Mouse (Mus musculus) common myeloid progenitor, adult 5-6 weeks (primary cell): ENCODE results near the gene Rnf41. TPM values are rescaled to one million over a fixed set of nuclear protein-coding genes. Genes with fewer than 3 reads are reported as not detected.

ENCODE experiments used
- ATAC-seq: replicated peaks from 2 replicates; pipeline ENCODE4 v1.8.0; 2016; ENCODE audit warnings: low read depth, mild to moderate bottlenecking, moderate TSS enrichment, inconsistent platforms; ENCODE audit not compliant: poor library complexity, severe bottlenecking
- total RNA-seq: library from RNA; stranded (forward); fragments of 200-1000, 187-1606 nt; gene quantifications from 2 replicates; pipeline ENCODE4 v1.2.3, GENCODE M21; 2017

Rnf41 gene
- total RNA-seq, 1 experiment from 2014 or later, result 13.5 TPM

DNA sequence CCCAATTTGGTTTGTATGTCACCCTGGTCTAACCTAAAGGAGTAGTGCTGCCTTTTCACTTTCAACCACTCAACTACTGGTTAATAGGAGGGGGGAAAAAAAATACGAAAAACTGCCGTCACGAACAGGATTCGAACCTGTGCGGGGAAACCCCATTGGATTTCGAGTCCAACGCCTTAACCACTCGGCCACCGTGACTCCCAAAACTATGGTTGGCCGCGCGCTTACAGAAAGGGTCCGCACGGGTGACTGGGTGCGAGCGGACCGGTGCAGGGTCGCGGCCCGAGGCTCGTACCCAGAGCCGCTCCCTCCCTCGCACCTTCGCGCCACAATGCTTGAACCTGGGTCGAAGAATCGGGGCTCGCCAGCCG is 46.9 kb downstream of the Rnf41 start:
- peak; percentile 57 for ATAC-seq

DNA sequence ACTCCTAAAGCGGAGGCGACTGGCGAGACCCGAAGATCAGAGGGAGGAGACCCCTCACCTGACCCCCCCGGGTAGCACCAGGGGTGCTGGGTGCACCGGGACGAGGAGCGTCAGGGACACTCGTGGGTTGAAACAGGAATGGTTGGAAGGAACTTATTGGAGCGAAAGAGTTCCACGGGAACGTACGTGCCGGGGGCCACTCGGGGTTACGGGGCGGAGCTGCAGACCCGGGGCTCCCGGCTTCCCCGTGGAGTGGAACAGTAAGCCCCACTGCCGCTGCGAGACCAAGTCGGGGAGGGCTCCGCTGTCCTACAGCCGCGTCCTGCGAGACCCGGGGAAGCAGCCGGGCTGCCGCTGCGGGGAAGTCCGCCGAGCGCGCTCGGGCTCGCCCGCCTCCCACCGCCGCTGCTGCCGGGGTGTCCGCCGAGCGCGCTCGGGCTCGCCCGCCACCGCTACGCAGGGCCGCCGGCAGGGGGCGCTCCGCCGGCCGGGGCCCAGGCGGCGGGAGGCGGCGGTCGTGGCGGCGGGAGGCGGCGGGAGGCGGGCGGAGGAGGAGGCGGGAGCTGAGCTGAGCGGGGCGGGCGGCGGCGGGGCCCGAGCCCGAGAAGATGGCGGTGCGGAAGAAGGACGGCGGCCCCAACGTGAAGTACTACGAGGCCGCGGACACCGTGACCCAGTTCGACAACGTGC is 47.4 kb downstream of the Rnf41 start, which contains the start of gene Smarcc2:
Smarcc2 (plus strand) TSS at position 530 of the 690 bp plus-strand sequence.
- ATAC-seq, result peak; percentile 50

DNA sequence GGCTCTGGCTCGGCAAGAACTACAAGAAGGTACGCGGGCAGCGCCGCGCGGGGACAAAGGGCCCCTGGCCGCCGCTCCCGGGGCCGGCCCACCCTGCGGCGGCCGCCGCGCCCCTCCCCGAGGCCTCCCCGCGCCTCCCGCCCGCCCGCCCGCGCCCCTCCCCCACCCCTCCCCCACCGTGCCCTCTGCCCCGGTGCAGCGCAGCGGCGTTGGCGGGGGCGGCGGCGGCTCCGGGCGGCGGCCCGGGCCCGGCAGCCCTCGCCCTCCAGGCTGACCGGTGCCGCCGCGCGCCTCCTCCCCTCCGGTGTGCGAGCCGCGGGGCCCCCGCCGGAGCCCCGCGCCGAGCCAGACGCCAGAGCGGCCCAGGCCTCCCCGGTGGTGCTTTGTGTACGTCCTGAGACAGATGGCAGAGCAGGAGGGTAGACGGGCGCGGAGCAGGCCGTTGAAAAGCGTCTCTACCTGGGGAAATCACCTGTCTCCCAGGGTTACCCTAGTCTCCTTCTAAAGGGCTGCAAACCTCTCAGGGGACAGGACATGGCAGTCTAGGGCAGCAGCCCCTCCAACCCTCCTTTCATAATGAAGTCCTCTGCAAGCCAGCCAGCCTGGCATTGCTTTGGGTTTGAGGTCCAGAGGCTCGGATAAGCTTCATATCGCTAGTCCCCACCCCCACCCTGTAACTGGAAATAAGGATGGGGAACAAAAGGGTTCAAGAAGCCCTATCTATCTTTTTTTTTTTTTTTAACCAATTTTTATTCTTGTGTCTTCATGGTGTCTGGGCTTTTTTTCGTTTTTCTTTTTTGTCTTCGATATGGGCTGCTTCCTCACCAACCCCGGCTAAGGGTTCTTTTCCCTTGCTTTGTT is 48.2 kb downstream of the Rnf41 start:
- ATAC-seq, result peak; percentile 23; the same call in 1 of the 2 replicates

DNA sequence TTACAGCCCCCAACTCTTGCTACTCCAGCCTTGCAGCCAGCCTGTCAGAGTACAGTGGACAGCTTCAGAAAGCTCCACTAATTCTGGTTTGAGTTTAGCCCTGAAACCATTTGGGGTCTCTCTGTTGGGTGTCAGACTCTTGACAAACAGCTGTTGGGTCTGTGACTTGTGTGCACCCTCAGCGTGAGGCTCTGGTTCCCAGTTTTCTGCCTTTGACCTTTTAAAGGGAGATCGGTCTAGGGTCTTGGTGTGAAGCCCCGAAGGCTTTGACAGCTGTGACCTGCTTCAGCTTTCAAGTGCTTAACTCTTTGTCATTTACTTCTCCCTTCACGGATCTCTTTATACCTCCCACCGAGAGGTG is 48.8 kb downstream of the Rnf41 start:
- ATAC-seq, result no peak

DNA sequence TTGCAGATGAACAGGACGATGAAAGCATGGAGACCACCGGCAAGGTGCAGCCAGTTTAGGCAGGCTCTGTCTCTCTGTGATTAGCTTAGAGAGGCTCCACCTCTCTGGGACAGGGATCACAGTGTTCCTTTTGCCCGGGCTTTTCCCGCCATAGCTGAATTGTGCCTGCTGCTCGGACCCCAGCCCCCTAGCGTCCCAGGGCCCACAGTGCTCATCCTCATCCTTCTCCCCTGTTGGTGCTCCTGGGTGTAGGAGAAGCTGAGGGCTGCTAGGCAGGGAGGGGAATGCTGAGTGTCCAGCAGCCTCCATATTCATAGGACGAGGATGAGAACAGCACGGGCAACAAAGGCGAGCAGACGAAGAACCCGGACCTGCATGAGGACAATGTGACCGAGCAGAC is 62.9 kb downstream of the Rnf41 start:
- no peak for ATAC-seq

DNA sequence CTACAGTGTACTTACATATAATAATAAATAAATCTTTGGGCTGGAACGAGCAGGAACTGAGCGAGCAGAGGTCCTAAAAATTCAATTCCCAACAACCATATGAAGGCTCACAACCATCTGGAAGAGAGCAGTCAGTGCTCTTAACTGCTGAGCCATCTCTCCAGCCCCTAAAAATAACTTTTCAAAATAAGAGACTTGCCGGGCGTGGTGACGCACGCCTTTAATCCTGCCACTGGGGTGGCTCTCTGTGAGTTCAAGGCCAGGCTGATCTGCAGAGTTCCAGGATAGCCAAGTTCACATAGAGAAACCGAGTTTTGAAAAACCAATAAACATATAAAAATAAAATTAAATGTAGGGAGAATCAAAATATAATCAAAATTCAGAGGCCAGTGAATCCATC is 74.9 kb downstream of the Rnf41 start:
- no peak for ATAC-seq

DNA sequence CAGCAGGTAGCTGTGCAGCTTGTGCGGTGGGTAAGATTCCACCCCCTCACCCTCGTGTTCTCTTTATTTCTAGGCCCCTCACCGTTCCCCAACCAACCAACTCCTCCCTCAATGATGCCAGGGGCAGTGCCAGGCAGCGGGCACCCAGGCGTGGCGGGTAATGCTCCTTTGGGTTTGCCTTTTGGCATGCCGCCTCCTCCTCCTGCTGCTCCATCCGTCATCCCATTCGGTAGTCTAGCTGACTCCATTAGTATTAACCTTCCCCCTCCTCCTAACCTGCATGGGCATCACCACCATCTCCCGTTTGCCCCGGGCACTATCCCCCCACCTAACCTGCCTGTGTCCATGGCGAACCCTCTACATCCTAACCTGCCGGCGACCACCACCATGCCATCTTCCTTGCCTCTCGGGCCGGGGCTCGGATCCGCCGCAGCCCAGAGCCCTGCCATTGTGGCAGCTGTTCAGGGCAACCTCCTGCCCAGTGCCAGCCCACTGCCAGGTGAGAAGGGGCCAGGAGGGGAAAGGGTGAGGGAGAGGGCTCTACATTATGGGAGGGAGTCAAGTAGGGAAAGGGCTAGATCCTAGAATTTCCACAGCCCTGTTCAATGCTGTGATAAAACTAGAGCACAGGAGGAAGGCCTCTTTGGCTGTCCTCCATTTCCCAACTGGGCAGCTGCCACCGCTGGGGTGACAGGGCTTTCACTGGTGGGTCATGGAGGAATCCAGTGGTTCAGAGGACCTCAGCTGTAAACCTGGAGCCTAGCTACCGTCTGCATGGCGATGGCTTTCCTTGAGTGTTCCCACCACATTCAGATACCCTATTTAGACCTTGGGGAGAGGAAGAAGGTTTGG is 76.6 kb downstream of the Rnf41 start:
- no peak for ATAC-seq

DNA sequence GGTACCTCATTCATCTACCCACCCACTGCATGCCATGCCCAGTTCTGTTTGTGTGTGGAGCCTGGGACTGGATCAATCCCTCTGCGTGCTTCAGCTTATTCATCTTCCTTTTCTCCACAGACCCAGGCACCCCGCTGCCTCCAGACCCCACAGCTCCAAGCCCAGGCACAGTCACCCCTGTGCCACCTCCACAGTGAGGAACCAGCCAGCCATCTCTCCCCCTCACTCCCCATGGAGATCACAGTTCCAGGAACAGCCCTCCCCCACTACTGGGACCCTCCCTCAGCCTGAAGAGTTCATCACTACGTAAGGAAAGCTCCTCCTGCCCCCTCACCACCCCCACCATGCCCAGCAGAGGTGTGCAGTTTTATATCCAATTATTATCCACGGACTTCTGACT is 77.3 kb downstream of the Rnf41 start:
- ATAC-seq, result no peak

DNA sequence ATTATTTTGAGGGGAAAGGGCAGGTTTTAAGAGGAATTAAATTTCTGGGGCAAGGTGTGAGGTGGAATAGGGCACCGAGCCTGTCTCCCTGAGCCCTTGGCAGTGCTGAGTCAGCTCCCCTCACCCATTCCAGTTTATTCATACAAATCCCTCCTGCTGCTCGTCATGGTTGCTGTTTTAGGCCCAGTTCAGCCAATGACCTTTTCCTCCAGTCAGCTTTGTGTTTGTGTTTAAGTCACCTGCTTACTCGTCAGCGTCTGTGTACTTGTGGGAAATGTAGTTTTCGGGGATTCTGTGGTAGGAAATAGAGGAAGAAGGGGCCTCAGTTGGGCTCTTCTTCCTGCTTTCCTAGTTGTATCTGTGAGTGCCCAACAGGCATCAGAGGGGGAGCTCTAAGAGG is 77.9 kb downstream of the Rnf41 start:
- ATAC-seq, result no peak

DNA sequence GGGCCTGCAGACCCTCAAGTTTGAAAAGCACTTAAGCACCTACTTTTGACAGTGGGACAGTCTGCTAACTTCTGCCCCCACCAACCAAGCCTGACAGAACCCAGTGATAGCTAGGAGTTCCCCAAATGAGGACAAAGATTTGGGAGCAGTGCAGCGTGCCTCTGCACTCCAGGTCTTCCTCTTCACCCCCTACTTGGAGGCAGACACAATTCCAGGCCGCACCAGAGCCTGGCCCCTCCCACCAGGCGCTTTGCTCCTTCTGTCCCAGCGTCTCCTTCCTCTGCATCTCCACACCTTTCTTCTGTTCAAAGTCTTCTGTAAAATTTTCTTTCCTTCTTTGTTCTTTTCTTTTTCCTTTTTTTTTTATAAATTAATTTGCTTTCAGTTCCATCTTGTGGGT is 78.3 kb downstream of the Rnf41 start:
- no peak for ATAC-seq

DNA sequence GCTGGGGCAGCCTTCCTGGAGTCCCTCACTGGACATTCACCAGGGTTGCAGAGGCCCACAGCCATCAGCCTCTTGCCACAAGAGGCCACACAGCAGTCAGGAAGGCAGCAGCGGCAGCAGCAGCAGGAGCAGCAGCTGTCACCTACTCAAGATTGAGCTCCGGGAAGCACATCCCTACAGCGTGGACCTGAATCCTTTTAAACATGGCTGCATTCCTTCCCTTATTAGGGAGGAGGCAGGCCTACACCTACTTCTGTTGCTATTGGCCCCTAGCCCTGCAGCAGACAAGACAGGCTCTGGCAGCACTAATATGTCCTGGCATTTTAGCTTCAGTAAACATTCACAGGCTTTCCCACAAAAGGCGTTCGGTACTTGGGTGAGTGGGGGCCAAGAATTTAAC is 78.8 kb downstream of the Rnf41 start:
- no peak for ATAC-seq

DNA sequence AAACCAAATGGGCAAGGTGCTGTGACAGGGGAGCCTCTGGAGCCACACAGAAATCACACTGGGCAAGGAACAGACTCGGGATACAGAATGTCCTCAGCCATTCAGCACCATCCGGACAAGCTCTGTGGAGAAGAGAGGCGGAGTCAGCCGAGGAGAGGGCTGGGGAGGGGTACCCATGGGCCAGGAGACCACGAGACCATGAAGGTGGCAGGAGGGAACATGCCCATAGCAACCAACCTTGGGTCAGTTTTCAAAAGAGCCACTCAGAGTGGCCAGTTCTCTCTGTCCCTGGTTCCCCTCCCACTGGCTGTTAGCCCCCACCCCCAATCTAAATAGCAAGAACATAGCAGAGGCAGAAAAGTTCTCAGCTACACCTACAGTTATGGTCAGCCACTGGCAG is 79.5 kb downstream of the Rnf41 start:
- no peak for ATAC-seq

Other genes with a start within 250 kb of the Rnf41 start
- 4.7 and 8.7 TPM in 2 replicates for gene Rbms2, start 231.4 kb upstream of the Rnf41 start, total RNA-seq
- 4.3 and 5.8 TPM in 2 replicates for gene Gls2, start 217.2 kb upstream of the Rnf41 start, total RNA-seq
- gene Spryd4, start 199.8 kb upstream of the Rnf41 start, total RNA-seq, result 18.1 and 24.8 TPM in 2 replicates
- 1.2 TPM in 1 of 2 replicates, not detected in the other for gene Mip, start 185.8 kb upstream of the Rnf41 start, total RNA-seq
- gene Timeless, start 179.6 kb upstream of the Rnf41 start, total RNA-seq, result 98.6 and 102 TPM in 2 replicates
- 0.46 TPM in 1 of 2 replicates, not detected in the other for gene Apon, start 157.6 kb upstream of the Rnf41 start, total RNA-seq
- not detected in 2 replicates for gene Apof, start 143.0 kb upstream of the Rnf41 start, total RNA-seq
- gene Stat2, start 141.1 kb upstream of the Rnf41 start, total RNA-seq, result 9.0 and 11.0 TPM in 2 replicates
- gene Il23a, start 112.9 kb upstream of the Rnf41 start, total RNA-seq, result 0.05 TPM in 1 of 2 replicates, not detected in the other
- gene Pan2, start 108.3 kb upstream of the Rnf41 start, total RNA-seq, result 12.8 and 13.7 TPM in 2 replicates
- gene Cnpy2, start 89.2 kb upstream of the Rnf41 start, total RNA-seq, result 94.4 and 114 TPM in 2 replicates
- 100 and 116 TPM in 2 replicates for gene Cs, start 73.9 kb upstream of the Rnf41 start, total RNA-seq
- gene Coq10a, start 42.7 kb upstream of the Rnf41 start, total RNA-seq, result 6.4 and 11.8 TPM in 2 replicates
- gene Ankrd52, start 34.5 kb upstream of the Rnf41 start, total RNA-seq, result 9.8 and 17.4 TPM in 2 replicates
- not detected in 2 replicates for gene Slc39a5, start 10.4 kb upstream of the Rnf41 start, total RNA-seq
- gene Nabp2, start 165 bp upstream of the Rnf41 start, total RNA-seq, result 45.7 and 64.8 TPM in 2 replicates
- 71.9 and 92.2 TPM in 2 replicates for gene Smarcc2, start 47.6 kb downstream of the Rnf41 start, total RNA-seq
- gene Myl6, start 82.5 kb downstream of the Rnf41 start, total RNA-seq, result 1,004 and 1,124 TPM in 2 replicates
- gene Myl6b, start 87.0 kb downstream of the Rnf41 start, total RNA-seq, result 0.55 TPM in 1 of 2 replicates, not detected in the other
- gene Esyt1, start 114.2 kb downstream of the Rnf41 start, total RNA-seq, result 70.9 and 76.6 TPM in 2 replicates
- 8.6 and 10.6 TPM in 2 replicates for gene Zc3h10, start 136.1 kb downstream of the Rnf41 start, total RNA-seq
- 3,010 and 3,037 TPM in 2 replicates for gene Rpl41, start 137.6 kb downstream of the Rnf41 start, total RNA-seq
- gene Pa2g4, start 154.3 kb downstream of the Rnf41 start, total RNA-seq, result 385 and 532 TPM in 2 replicates
- gene Erbb3, start 178.0 kb downstream of the Rnf41 start, total RNA-seq, result 1.0 and 1.8 TPM in 2 replicates
- gene Rps26, start 215.1 kb downstream of the Rnf41 start, total RNA-seq, result 1,052 and 1,471 TPM in 2 replicates
- gene Ikzf4, start 234.3 kb downstream of the Rnf41 start, total RNA-seq, result not detected in 2 replicates